In the genomic region with DNA sequence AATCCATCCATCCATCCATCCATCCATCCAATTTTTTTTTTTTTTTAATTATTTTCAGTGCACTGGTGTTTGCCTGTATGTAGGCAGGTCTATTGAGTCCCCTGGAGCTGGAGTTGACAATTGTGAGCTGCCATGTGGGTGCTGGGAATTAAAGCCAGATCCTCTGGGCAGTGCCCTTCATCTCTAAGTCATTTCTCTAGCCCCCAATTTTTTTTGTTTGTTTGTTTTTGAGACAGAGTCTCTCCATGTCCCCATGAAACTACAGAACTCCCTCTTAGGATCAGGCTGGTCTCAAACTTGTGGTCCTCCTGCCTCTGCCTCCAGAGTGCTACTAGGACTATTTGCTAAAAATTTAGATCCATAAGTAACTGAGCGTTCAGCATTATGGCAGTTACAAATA, we compare ENCODE assay signal across 10 mouse cellular contexts. TPM values are rescaled to one million over a fixed set of nuclear protein-coding genes. Genes with fewer than 3 reads are reported as not detected.
DNase-seq lines count a peak whose midpoint lies in the region; ATAC-seq lines count a peak whose summit lies in the region.
"Had no signal": no experiment of that assay in that cellular context is flagged by ENCODE, and none has a peak within 500 bp of the region (broad histone marks: within the 10 kb centered on the region; RNA-seq: fewer than 3 reads in every experiment).

No protein-coding gene starts in this region.

- H3K4me3 ChIP-seq in heart, embryonic 11.5 days (ENCODE audit: low read depth, low read length), result no peak overlapping the region
- H3K4me3 ChIP-seq in embryonic facial prominence, embryonic 10.5 days, result peak overlapping the region; percentile 52
- peak overlapping the region; percentile 39 for H3K4me3 ChIP-seq in hindbrain, embryonic 13.5 days
- peak overlapping the region; percentile 49 for H3K4me3 ChIP-seq in midbrain, embryonic 10.5 days

- peaks cover 5% of the 10 kb centered on the region for H3K4me1 ChIP-seq in heart, embryonic 11.5 days (ENCODE audit: control insufficient read depth, insufficient read depth, low read length)
- peaks cover 21% of the 10 kb centered on the region for H3K4me1 ChIP-seq in embryonic facial prominence, embryonic 10.5 days
- peaks cover 23% of the 10 kb centered on the region for H3K4me1 ChIP-seq in hindbrain, embryonic 13.5 days (replicated peaks)
- H3K4me1 ChIP-seq in midbrain, embryonic 10.5 days, result peaks cover 50% of the 10 kb centered on the region

- no peak for ATAC-seq in heart, embryonic 11.5 days (replicated peaks; ENCODE audit: insufficient number of reproducible peaks, low FRiP score, low TSS enrichment)
- ATAC-seq in hindbrain, embryonic 13.5 days (ENCODE audit: low FRiP score), result no peak
- no peak for ATAC-seq in granulocyte monocyte progenitor cell, adult 5-6 weeks (replicated peaks; ENCODE audit: poor library complexity, severe bottlenecking)

- no peak overlapping the region for H3K27ac ChIP-seq in heart, embryonic 11.5 days (ENCODE audit: low read depth, low read length)
- H3K27ac ChIP-seq in embryonic facial prominence, embryonic 10.5 days (replicated peaks), result peak overlapping the region; percentile 71; the same call in 1 of the 2 replicates
- peak overlapping the region; percentile 95 for H3K27ac ChIP-seq in hindbrain, embryonic 13.5 days
- H3K27ac ChIP-seq in midbrain, embryonic 10.5 days (replicated peaks), result peak overlapping the region; percentile 82; the same call in 1 of the 2 replicates

- peak overlapping the region; percentile 63 for H3K9ac ChIP-seq in heart, embryonic 11.5 days (ENCODE audit: low read depth, low read length)
- H3K9ac ChIP-seq in hindbrain, embryonic 13.5 days, result peak overlapping the region; percentile 79

- H3K4me2 ChIP-seq in heart, embryonic 11.5 days, result peak overlapping the region; percentile 60
- peak overlapping the region; percentile 60 for H3K4me2 ChIP-seq in hindbrain, embryonic 13.5 days

- DNase-seq in heart, postnatal 25 days (ENCODE audit: low spot score), result no peak
- no peak for DNase-seq in embryonic facial prominence, embryonic 10.5 days (ENCODE audit: low spot score)
- no peak for DNase-seq in midbrain, embryonic 10.5 days (ENCODE audit: low spot score)
- no peak for DNase-seq in ovary, adult 18-20 months (ENCODE audit: low spot score)
- no peak for DNase-seq in cerebellum, postnatal 36 days

- H3K27me3 ChIP-seq in heart, embryonic 11.5 days (ENCODE audit: control insufficient read depth, insufficient read depth, low read length), result no peaks in the 10 kb centered on the region
- peaks cover 6% of the 10 kb centered on the region for H3K27me3 ChIP-seq in embryonic facial prominence, embryonic 10.5 days (replicated peaks; ENCODE audit: low read depth, poor library complexity, severe bottlenecking)
- H3K27me3 ChIP-seq in hindbrain, embryonic 13.5 days, result 0 out of 2 replicates have a peak, but pooled peaks cover 5% of the 10 kb centered on the region
- peaks cover 52% of the 10 kb centered on the region for H3K27me3 ChIP-seq in midbrain, embryonic 10.5 days (ENCODE audit: low read depth, poor library complexity, severe bottlenecking)

- H3K9me3 ChIP-seq in heart, embryonic 11.5 days (replicated peaks; ENCODE audit: control insufficient read depth, low read length), result no peaks in the 10 kb centered on the region
- H3K9me3 ChIP-seq in embryonic facial prominence, embryonic 10.5 days, result no peaks in the 10 kb centered on the region
- H3K9me3 ChIP-seq in hindbrain, embryonic 13.5 days, result no peaks in the 10 kb centered on the region
- no peaks in the 10 kb centered on the region for H3K9me3 ChIP-seq in midbrain, embryonic 10.5 days (replicated peaks)
- H3K9me3 ChIP-seq: megakaryocyte, embryonic 14.5 days had no signal

- intact Hi-C loops in heart, postnatal 25 days (cut with DNase I), result no loop called here

- WGBS in heart, embryonic 11.5 days (ENCODE audit: insufficient replicate concordance), result 94% methylated on average over 1 of the region's 1 CpGs
- 97% methylated on average over 1 of the region's 1 CpGs for WGBS in embryonic facial prominence, embryonic 10.5 days
- 92% methylated on average over 1 of the region's 1 CpGs for WGBS in hindbrain, embryonic 13.5 days
- WGBS in midbrain, embryonic 10.5 days, result 96% methylated on average over 1 of the region's 1 CpGs

- H3K36me3 ChIP-seq in heart, embryonic 11.5 days (ENCODE audit: control insufficient read depth, insufficient read depth, low read length), result no peaks in the 10 kb centered on the region
- H3K36me3 ChIP-seq in embryonic facial prominence, embryonic 10.5 days (replicated peaks), result no peaks in the 10 kb centered on the region
- H3K36me3 ChIP-seq in hindbrain, embryonic 13.5 days, result no peaks in the 10 kb centered on the region
- no peaks in the 10 kb centered on the region for H3K36me3 ChIP-seq in midbrain, embryonic 10.5 days

RNA-seq across cellular contexts. Expression of a gene that starts 4.9 kb away (rescaled TPM):
- polyA plus RNA-seq in heart, embryonic 11.5 days (2014; fragmentation: Nextera tagmentation; extraction: Ambion mirVana), result 320 and 342 TPM in 2 replicates
- 100 to 1,000 TPM; 102 to 128 TPM for total RNA-seq in heart, postnatal 25 days (2021)
- polyA plus RNA-seq in embryonic facial prominence, embryonic 10.5 days (2016; fragmentation: Nextera tagmentation; extraction: Ambion mirVana), result 611 and 614 TPM in 2 replicates
- 534 and 549 TPM in 2 replicates for polyA plus RNA-seq in hindbrain, embryonic 13.5 days (2015; fragmentation: Nextera tagmentation; extraction: Ambion mirVana)
- 612 and 627 TPM in 2 replicates for polyA plus RNA-seq in midbrain, embryonic 10.5 days (2016; fragmentation: Nextera tagmentation; extraction: Ambion mirVana)
- total RNA-seq in granulocyte monocyte progenitor cell, adult 5-6 weeks (2014; fragmentation: Nextera tagmentation), result 644 and 818 TPM in 2 replicates
- total RNA-seq in granulocyte monocyte progenitor cell, adult 5-6 weeks (2017), result 838 and 1,051 TPM in 2 replicates

RNA-seq across cellular contexts. Expression of a gene that starts 17.6 kb away (rescaled TPM):
- polyA plus RNA-seq in heart, embryonic 11.5 days (2014; fragmentation: Nextera tagmentation; extraction: Ambion mirVana), result not detected in 2 replicates
- total RNA-seq in heart, postnatal 25 days (2021), result not detected
- polyA plus RNA-seq in embryonic facial prominence, embryonic 10.5 days (2016; fragmentation: Nextera tagmentation; extraction: Ambion mirVana), result 0.52 TPM in 1 of 2 replicates, not detected in the other
- polyA plus RNA-seq in hindbrain, embryonic 13.5 days (2015; fragmentation: Nextera tagmentation; extraction: Ambion mirVana), result 0.75 and 1.4 TPM in 2 replicates
- polyA plus RNA-seq in midbrain, embryonic 10.5 days (2016; fragmentation: Nextera tagmentation; extraction: Ambion mirVana), result 0.20 and 0.35 TPM in 2 replicates
- total RNA-seq in granulocyte monocyte progenitor cell, adult 5-6 weeks (2014; fragmentation: Nextera tagmentation), result not detected in 2 replicates
- not detected in 2 replicates for total RNA-seq in granulocyte monocyte progenitor cell, adult 5-6 weeks (2017)
- total RNA-seq: layer of hippocampus, postnatal 36 days had no signal

RNA-seq across cellular contexts. Expression of a gene that starts 46.4 kb away (rescaled TPM):
- polyA plus RNA-seq in heart, embryonic 11.5 days (2014; fragmentation: Nextera tagmentation; extraction: Ambion mirVana), result 221 and 236 TPM in 2 replicates
- 100 to 1,000 TPM; 266 to 295 TPM for total RNA-seq in heart, postnatal 25 days (2021)
- polyA plus RNA-seq in embryonic facial prominence, embryonic 10.5 days (2016; fragmentation: Nextera tagmentation; extraction: Ambion mirVana), result 318 and 328 TPM in 2 replicates
- 265 and 269 TPM in 2 replicates for polyA plus RNA-seq in hindbrain, embryonic 13.5 days (2015; fragmentation: Nextera tagmentation; extraction: Ambion mirVana)
- 324 and 343 TPM in 2 replicates for polyA plus RNA-seq in midbrain, embryonic 10.5 days (2016; fragmentation: Nextera tagmentation; extraction: Ambion mirVana)
- total RNA-seq in granulocyte monocyte progenitor cell, adult 5-6 weeks (2014; fragmentation: Nextera tagmentation), result 406 and 409 TPM in 2 replicates
- total RNA-seq in granulocyte monocyte progenitor cell, adult 5-6 weeks (2017), result 955 and 1,233 TPM in 2 replicates

RNA-seq across cellular contexts. Expression of a gene that starts 59.0 kb away (rescaled TPM):
- polyA plus RNA-seq in heart, embryonic 11.5 days (2014; fragmentation: Nextera tagmentation; extraction: Ambion mirVana), result 19.5 and 20.0 TPM in 2 replicates
- 10 to 100 TPM; 27.6 to 29.5 TPM for total RNA-seq in heart, postnatal 25 days (2021)
- 21.8 and 27.0 TPM in 2 replicates for polyA plus RNA-seq in embryonic facial prominence, embryonic 10.5 days (2016; fragmentation: Nextera tagmentation; extraction: Ambion mirVana)
- polyA plus RNA-seq in hindbrain, embryonic 13.5 days (2015; fragmentation: Nextera tagmentation; extraction: Ambion mirVana), result 22.7 and 27.5 TPM in 2 replicates
- 21.1 and 22.3 TPM in 2 replicates for polyA plus RNA-seq in midbrain, embryonic 10.5 days (2016; fragmentation: Nextera tagmentation; extraction: Ambion mirVana)
- total RNA-seq in granulocyte monocyte progenitor cell, adult 5-6 weeks (2014; fragmentation: Nextera tagmentation), result 42.1 and 52.7 TPM in 2 replicates
- total RNA-seq in granulocyte monocyte progenitor cell, adult 5-6 weeks (2017), result 34.6 and 48.3 TPM in 2 replicates
